Comparison of ENCODE assay signal across 8 mouse cellular contexts in the genomic region with DNA sequence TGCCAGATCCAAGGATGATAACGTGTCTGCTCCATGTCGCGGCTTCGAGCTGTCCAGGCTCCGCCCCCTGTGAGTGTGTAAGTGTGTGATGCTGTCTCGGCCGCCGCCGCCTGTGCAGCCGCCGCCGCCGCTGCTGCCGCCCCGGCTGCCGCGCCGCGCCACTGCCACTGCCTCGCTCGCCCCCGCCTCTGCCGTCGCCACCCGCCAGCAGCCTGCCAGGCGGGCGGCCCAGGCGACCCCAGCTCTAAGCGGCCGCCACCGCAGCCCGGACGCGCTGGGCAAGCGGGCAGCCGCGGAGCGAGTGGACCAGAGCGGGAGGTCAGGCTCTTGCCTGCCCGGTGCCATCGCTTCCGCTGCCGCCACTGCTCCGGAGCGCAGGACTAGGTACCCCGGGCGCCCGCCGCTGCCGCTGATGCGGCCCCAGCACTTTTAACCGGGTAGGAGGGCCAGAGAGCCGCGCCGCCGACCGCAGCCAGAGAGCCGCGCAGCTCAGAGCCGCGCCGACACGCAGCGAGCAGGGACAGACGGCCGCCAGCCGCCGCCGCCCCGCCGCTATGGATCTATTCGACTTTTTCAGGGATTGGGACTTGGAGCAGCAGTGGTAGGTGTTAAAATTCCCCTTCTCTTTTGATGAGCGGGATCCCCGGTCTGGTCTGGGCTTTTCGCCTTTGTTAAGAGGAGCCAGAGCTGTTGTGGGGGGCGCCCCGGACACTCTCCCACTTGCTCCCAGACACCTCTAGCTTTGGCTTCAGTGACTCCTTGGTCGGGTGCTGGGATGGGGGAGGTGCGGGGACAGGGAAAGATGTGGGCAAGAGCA. TPM values are rescaled to one million over a fixed set of nuclear protein-coding genes. Genes with fewer than 3 reads are reported as not detected.
DNase-seq lines count a peak whose midpoint lies in the region; ATAC-seq and TF ChIP-seq lines count a peak whose summit lies in the region.

A gene (plus strand): TSS at position 57 of the 817 bp plus-strand sequence.

- H3K4me1 ChIP-seq in intestine, postnatal 0 days (replicated peaks; ENCODE audit: control insufficient read depth, insufficient read depth, low read length): no peaks in the 10 kb centered on the region
- peaks cover 4% of the 10 kb centered on the region for H3K4me1 ChIP-seq in limb, embryonic 10.5 days
- no peaks in the 10 kb centered on the region for H3K4me1 ChIP-seq in midbrain, embryonic 14.5 days (ENCODE audit: control insufficient read depth, insufficient read depth, low read length)

- WGBS in intestine, postnatal 0 days: 15% methylated on average over 68 of the region's 79 CpGs
- WGBS in limb, embryonic 10.5 days: 16% methylated on average over 79 of the region's 79 CpGs
- WGBS in midbrain, embryonic 14.5 days: 18% methylated on average over 69 of the region's 79 CpGs

- TF ChIP-seq CTCF in gastrocnemius, adult 2 months (IDR thresholded peaks at IDR 0.05): no peak
- TF ChIP-seq CTCF in intestine, postnatal 0 days (IDR thresholded peaks at IDR 0.05; ENCODE audit: low read depth): no peak

- peak; percentile 0 for DNase-seq in CD4-positive, CD25-positive, alpha-beta regulatory T cell, adult 2 months (ENCODE audit: low read depth, low spot score)
- DNase-seq in cerebellum, postnatal 25 days: peak; percentile 67 to 73
- DNase-seq in gastrocnemius, adult 2 months: peak; percentile 38
- DNase-seq in limb, embryonic 10.5 days (ENCODE audit: low spot score): peak; percentile 72
- DNase-seq in midbrain, embryonic 14.5 days: peak; percentile 81
- DNase-seq in testis, postnatal 14 days (ENCODE audit: low spot score): peak; percentile 4

- peak within 1 kb of the TSS; percentile 72 for H3K4me2 ChIP-seq in intestine, postnatal 0 days (replicated peaks; ENCODE audit: low read depth)
- peak within 1 kb of the TSS; percentile 59 for H3K4me2 ChIP-seq in midbrain, embryonic 14.5 days (ENCODE audit: low read length)

- peak within 1 kb of the TSS; percentile 43 for H3K27ac ChIP-seq in gastrocnemius, adult 2 months
- no peak within 1 kb of the TSS for H3K27ac ChIP-seq in intestine, postnatal 0 days (ENCODE audit: low read depth, low read length)
- peak within 1 kb of the TSS; percentile 95 for H3K27ac ChIP-seq in limb, embryonic 10.5 days
- peak within 1 kb of the TSS; percentile 86 for H3K27ac ChIP-seq in midbrain, embryonic 14.5 days (replicated peaks; ENCODE audit: low read depth, low read length)

- peak within 1 kb of the TSS; percentile 70 for H3K4me3 ChIP-seq in gastrocnemius, adult 2 months
- peak within 1 kb of the TSS; percentile 52 for H3K4me3 ChIP-seq in intestine, postnatal 0 days (ENCODE audit: low read depth, low read length)
- H3K4me3 ChIP-seq in limb, embryonic 10.5 days: peak within 1 kb of the TSS; percentile 72
- peak within 1 kb of the TSS; percentile 57 for H3K4me3 ChIP-seq in midbrain, embryonic 14.5 days (replicated peaks; ENCODE audit: low read depth, low read length)

- H3K36me3 ChIP-seq in intestine, postnatal 0 days (ENCODE audit: control insufficient read depth, insufficient read depth): no peaks in the 10 kb centered on the region
- H3K36me3 ChIP-seq in limb, embryonic 10.5 days: no peaks in the 10 kb centered on the region
- no peaks in the 10 kb centered on the region for H3K36me3 ChIP-seq in midbrain, embryonic 14.5 days (ENCODE audit: control insufficient read depth, insufficient read depth, low read length)

- H3K27me3 ChIP-seq in intestine, postnatal 0 days (replicated peaks; ENCODE audit: control insufficient read depth, insufficient read depth, low read length): peaks cover 4% of the 10 kb centered on the region; the same call in 1 of the 2 replicates
- H3K27me3 ChIP-seq in limb, embryonic 10.5 days (ENCODE audit: low read depth, poor library complexity, severe bottlenecking): peaks cover 43% of the 10 kb centered on the region
- no peaks in the 10 kb centered on the region for H3K27me3 ChIP-seq in midbrain, embryonic 14.5 days (ENCODE audit: control insufficient read depth, insufficient read depth, low read length)

- no peak for ATAC-seq in CD4-positive, CD25-positive, alpha-beta regulatory T cell, adult 4 months
- ATAC-seq in intestine, postnatal 0 days: peak; percentile 28; the same call in 1 of the 2 replicates
- ATAC-seq in midbrain, embryonic 14.5 days (ENCODE audit: low FRiP score, low TSS enrichment): peak; percentile 93

- intact Hi-C loops in gastrocnemius, adult 2 months (cut with DNase I): no loop called here

- 0 out of 2 replicates have a peak within 1 kb of the TSS, but pooled peaks have one; percentile 11 for H3K9ac ChIP-seq in intestine, postnatal 0 days (ENCODE audit: low read depth, low read length)
- peak within 1 kb of the TSS; percentile 73 for H3K9ac ChIP-seq in midbrain, embryonic 14.5 days (replicated peaks; ENCODE audit: low read length)

- H3K9me3 ChIP-seq in intestine, postnatal 0 days (ENCODE audit: control insufficient read depth): no peaks in the 10 kb centered on the region
- H3K9me3 ChIP-seq in limb, embryonic 10.5 days (replicated peaks): no peaks in the 10 kb centered on the region
- H3K9me3 ChIP-seq in midbrain, embryonic 14.5 days (ENCODE audit: control insufficient read depth, low read length): no peaks in the 10 kb centered on the region

RNA-seq across cellular contexts. Expression of the gene that starts here (rescaled TPM):
- not detected for polyA plus RNA-seq in CD4-positive, CD25-positive, alpha-beta regulatory T cell, adult 4 months (2017; shearing (Covaris generic))
- 1 to 10 TPM in 1 of 2 experiments, under 1 TPM in 1; 0.66 to 1.2 TPM for total RNA-seq in gastrocnemius, adult 2 months (2021)
- polyA plus RNA-seq in intestine, postnatal 0 days (2015; fragmentation: Nextera tagmentation; extraction: Ambion mirVana): 3.2 and 3.4 TPM in 2 replicates
- polyA plus RNA-seq in limb, embryonic 10.5 days (2016; fragmentation: Nextera tagmentation; extraction: Ambion mirVana): 18.6 and 25.9 TPM in 2 replicates
- 18.8 and 20.7 TPM in 2 replicates for polyA plus RNA-seq in midbrain, embryonic 14.5 days (2014; fragmentation: Nextera tagmentation; extraction: Ambion mirVana)

Comparison
In these comparisons a context has a peak if more than half of its experiments do, and no peak if none do; other contexts are left out.
1. DNase-seq: peak in every context shown above with its lines; median percentile 81 in midbrain, embryonic 14.5 days; 72 in limb, embryonic 10.5 days; 70 in cerebellum, postnatal 25 days; 38 in gastrocnemius, adult 2 months; 4 in testis, postnatal 14 days; 0 in CD4-positive, CD25-positive, alpha-beta regulatory T cell, adult 2 months.